Mouse (Mus musculus) midbrain, embryonic 14.5 days (tissue): Measurements from ENCODE around the gene Wdr11. TPM values are rescaled to one million over a fixed set of nuclear protein-coding genes. Genes with fewer than 3 reads are reported as not detected.

Experiments used
- ATAC-seq: fragments of 200-750 bp; cut with Nextera tagmentation; 2 replicates; pipeline ENCODE4 v1.8.0; 2017; ENCODE audit warnings: moderate number of reproducible peaks, moderate library complexity; ENCODE audit not compliant: low FRiP score, low TSS enrichment
- DNase-seq: peaks from one replicate; pipeline ENCODE4 v3.0.0-alpha.2; 2015
- H3K27ac ChIP-seq: fragments of 300-500 bp; sonication (generic); replicated peaks from 2 replicates; pipeline ENCODE4 v1.5.1; 2014; ENCODE audit warnings: mild to moderate bottlenecking, low read depth, low read length, moderate library complexity
- H3K27me3 ChIP-seq: fragments of 300-500 bp; sonication (generic); 2 replicates; pipeline ENCODE4 v1.6.1; 2014; ENCODE audit warnings: low read length, control low read depth, mixed read lengths; ENCODE audit not compliant: control insufficient read depth, insufficient read depth
- H3K36me3 ChIP-seq: fragments of 300-500 bp; sonication (generic); 2 replicates; pipeline ENCODE4 v1.6.1; 2014; ENCODE audit warnings: low read length, control low read depth; ENCODE audit not compliant: control insufficient read depth, insufficient read depth
- H3K4me1 ChIP-seq: fragments of 300-500 bp; sonication (generic); 2 replicates; pipeline ENCODE4 v1.6.1; 2014; ENCODE audit warnings: mild to moderate bottlenecking, antibody characterized with exemption, low read length, control low read depth; ENCODE audit not compliant: control insufficient read depth, insufficient read depth
- H3K4me2 ChIP-seq: fragments of 300-500 bp; sonication (generic); 2 replicates; pipeline ENCODE4 v1.6.1; 2014; ENCODE audit warnings: mild to moderate bottlenecking, low read length, moderate library complexity
- H3K4me3 ChIP-seq: fragments of 300-500 bp; sonication (generic); replicated peaks from 2 replicates; pipeline ENCODE4 v1.5.1; 2014; ENCODE audit warnings: low read depth, low read length
- H3K9ac ChIP-seq: fragments of 300-500 bp; sonication (generic); replicated peaks from 2 replicates; pipeline ENCODE4 v1.6.1; 2014; ENCODE audit warnings: mild to moderate bottlenecking, low read length, moderate library complexity
- H3K9me3 ChIP-seq: fragments of 300-500 bp; sonication (generic); 2 replicates; pipeline ENCODE4 v1.6.1; 2016; ENCODE audit warnings: low read length, control low read depth, mixed read lengths; ENCODE audit not compliant: control insufficient read depth
- WGBS: fragments of 180-500 bp; shearing (Covaris S2); extraction: QIAGEN DNeasy Blood & Tissue Kit; methylation state at CpG from one replicate; pipeline ENCODE4 v1.1.7; 2014; 5-methylcytosine and 5-hydroxymethylcytosine counted together
- polyA plus RNA-seq: library from polyadenylated mRNA; unstranded; fragments of >200 nt; fragmentation: Nextera tagmentation; extraction: Ambion mirVana; gene quantifications from 2 replicates; pipeline ENCODE4 v1.2.1, GENCODE M21; 2014

Gene Wdr11
- polyA plus RNA-seq, 1 experiment from 2014 or later = 41.3 TPM

DNA sequence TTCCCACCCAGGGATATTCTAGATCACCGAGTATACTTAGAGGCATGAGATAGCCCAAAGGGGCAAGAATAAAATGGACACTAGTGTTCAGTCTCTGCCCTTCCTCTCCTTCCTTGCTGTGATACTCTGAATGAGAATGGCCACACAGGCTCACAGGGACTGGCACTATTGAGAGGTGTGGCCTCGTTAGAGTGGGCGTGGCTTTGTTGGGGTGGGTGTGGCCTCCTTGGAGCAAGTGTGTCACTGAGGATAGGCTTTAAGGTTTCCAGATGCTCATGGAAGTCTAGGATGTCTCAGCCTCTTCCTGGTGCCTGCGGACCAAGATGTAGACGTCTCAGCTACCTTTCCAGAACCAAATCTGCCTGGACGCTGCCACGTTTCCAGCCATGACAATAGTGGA, 56.1 kb downstream of the Wdr11 start:
- ATAC-seq = no peak
- DNase-seq = no peak

DNA sequence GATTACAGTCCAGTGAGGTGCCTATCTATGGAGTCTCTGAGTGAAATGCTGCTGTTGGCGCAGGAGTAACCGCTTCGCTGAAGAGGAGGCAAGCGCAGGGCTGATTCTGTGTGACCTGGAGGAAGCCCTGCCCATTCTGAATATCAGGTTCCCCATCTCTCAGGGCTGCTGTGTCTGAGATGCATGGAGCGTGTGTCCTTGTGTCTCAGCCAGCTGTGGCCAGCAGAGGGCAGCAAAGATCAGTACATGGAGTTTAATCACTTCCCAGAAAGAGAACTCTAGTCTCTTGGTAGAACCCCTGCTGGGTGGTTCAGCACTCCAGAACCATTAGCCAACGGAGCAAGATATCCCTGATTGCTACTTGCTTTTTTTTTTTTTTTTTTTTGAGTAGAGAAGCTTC, 57.3 kb downstream of the Wdr11 start:
- DNase-seq (peak; percentile 96), ATAC-seq (peak; percentile 43; the same call in 1 of the 2 replicates)
- Histone ChIP-seq H3K4me2 (no peak overlapping the region), H3K9ac (no peak overlapping the region), H3K27ac (no peak overlapping the region), H3K27me3 (0 out of 2 replicates have a peak, but pooled peaks cover 6% of the 10 kb centered on the region), H3K4me3 (no peak overlapping the region), H3K4me1 (0 out of 2 replicates have a peak, but pooled peaks cover 5% of the 10 kb centered on the region), H3K36me3 (no peaks in the 10 kb centered on the region), H3K9me3 (no peaks in the 10 kb centered on the region)
- WGBS = 5% methylated on average over 6 of the region's 6 CpGs

More for the DNA sequence above, 56.1 kb downstream of the Wdr11 start:
- H3K27ac ChIP-seq = no peak overlapping the region
- H3K36me3 ChIP-seq = no peaks in the 10 kb centered on the region
- WGBS = 76% methylated on average over 7 of the region's 7 CpGs
- H3K9me3 ChIP-seq = no peaks in the 10 kb centered on the region
- no peak overlapping the region for H3K4me3 ChIP-seq
- 0 out of 2 replicates have a peak, but pooled peaks cover 6% of the 10 kb centered on the region for H3K27me3 ChIP-seq
- H3K4me1 ChIP-seq = 0 out of 2 replicates have a peak, but pooled peaks cover 5% of the 10 kb centered on the region
- no peak overlapping the region for H3K9ac ChIP-seq
- no peak overlapping the region for H3K4me2 ChIP-seq

DNA sequence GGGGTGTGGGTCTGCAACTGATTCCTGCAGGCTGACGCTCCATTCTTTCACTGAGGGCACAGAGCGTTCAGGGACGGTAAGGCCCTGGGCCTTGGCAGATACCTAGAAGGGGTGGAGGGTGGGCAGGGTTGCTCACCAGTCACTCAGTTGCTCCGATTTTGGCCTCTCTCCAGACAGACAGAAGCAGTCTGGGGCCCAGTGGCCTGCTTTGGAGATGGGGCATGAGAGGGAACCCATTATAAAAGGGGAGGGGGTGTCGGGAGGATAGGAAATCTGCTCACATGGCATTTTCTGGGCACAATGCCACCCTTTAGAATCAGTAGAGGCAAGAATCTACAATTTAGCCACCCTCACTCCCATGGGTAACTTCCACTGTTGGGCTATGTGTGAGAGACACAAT, 59.1 kb downstream of the Wdr11 start:
- no peak overlapping the region for H3K27ac ChIP-seq
- no peak overlapping the region for H3K4me2 ChIP-seq
- H3K4me3 ChIP-seq = no peak overlapping the region
- no peaks in the 10 kb centered on the region for H3K36me3 ChIP-seq
- H3K27me3 ChIP-seq = 0 out of 2 replicates have a peak, but pooled peaks cover 11% of the 10 kb centered on the region
- DNase-seq = peak; percentile 60
- H3K4me1 ChIP-seq = peaks cover 16% of the 10 kb centered on the region
- no peak overlapping the region for H3K9ac ChIP-seq
- no peak for ATAC-seq
- H3K9me3 ChIP-seq = no peaks in the 10 kb centered on the region
- WGBS = 79% methylated on average over 5 of the region's 5 CpGs

DNA sequence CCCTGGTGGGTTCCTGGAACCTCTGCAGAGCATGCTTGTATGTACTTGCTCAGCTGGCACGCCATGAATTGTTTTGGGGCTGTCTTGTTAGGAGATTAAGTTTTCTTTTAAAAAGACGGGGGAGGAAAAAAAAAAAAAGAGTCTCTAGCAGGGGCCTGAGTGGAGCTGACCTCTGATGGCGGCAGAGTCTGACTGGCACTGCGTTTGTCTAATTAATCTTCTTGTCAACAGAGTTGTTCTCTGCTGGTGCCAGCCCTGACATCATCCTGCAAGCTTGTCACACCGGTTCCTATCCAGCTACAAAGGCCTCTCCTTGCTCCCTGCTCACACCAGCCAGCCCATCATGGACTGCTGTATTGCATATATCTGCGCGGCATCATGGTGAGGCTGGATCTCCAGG, 60.1 kb downstream of the Wdr11 start:
- no peak overlapping the region for H3K9ac ChIP-seq
- no peaks in the 10 kb centered on the region for H3K36me3 ChIP-seq
- H3K4me3 ChIP-seq = no peak overlapping the region
- peaks cover 18% of the 10 kb centered on the region; the same call in 1 of the 2 replicates for H3K27me3 ChIP-seq
- no peaks in the 10 kb centered on the region for H3K9me3 ChIP-seq
- no peak for DNase-seq
- H3K27ac ChIP-seq = no peak overlapping the region
- H3K4me1 ChIP-seq = peaks cover 18% of the 10 kb centered on the region
- H3K4me2 ChIP-seq = no peak overlapping the region
- 31% methylated on average over 7 of the region's 7 CpGs for WGBS
- no peak for ATAC-seq

DNA sequence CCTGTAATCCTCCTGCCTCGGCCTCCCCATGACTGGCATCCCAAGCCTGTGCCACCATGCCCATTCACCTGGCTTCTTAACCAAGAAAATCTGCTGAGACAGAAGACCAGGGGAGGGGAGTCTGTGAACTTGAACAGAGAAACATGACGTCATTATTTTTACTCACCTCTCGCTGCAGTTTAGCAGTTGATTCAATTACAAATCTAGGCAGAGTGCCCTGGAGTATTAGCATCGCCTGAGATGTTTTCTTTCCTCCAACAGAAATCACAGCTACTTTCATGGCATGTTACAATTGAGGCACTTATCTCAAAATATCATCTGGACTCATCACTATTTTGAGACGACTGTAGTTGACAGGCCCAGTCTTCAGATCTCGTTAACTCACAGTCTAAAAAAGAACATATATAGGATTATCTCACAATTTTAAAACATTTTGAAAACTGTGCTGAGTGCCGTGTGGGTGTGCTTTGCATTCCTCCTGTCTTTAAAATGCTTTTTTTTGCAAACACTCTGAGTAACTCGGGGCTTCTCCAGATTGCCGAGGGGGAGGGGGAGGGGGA, 61.3 kb downstream of the Wdr11 start:
- Histone ChIP-seq H3K27ac (no peak overlapping the region), H3K4me2 (no peak overlapping the region), H3K9me3 (no peaks in the 10 kb centered on the region), H3K4me1 (peaks cover 18% of the 10 kb centered on the region), H3K4me3 (no peak overlapping the region), H3K36me3 (no peaks in the 10 kb centered on the region), H3K9ac (no peak overlapping the region), H3K27me3 (peaks cover 18% of the 10 kb centered on the region; the same call in 1 of the 2 replicates)
- ATAC-seq = no peak
- 46% methylated on average over 9 of the region's 9 CpGs for WGBS
- DNase-seq = no peak

GRCm38 (mm10) chr7:129653791-129654271, 62.2 kb downstream of the Wdr11 start:
- H3K27ac ChIP-seq = no peak overlapping the region
- 10% methylated on average over 11 of the region's 11 CpGs for WGBS
- H3K4me2 ChIP-seq = 0 out of 2 replicates have a peak overlapping the region, but pooled peaks have one; percentile 15
- peak; percentile 88 for DNase-seq
- H3K4me3 ChIP-seq = no peak overlapping the region
- H3K9ac ChIP-seq = no peak overlapping the region
- peaks cover 21% of the 10 kb centered on the region for H3K4me1 ChIP-seq
- H3K27me3 ChIP-seq = peaks cover 18% of the 10 kb centered on the region; the same call in 1 of the 2 replicates
- no peaks in the 10 kb centered on the region for H3K9me3 ChIP-seq
- ATAC-seq = no peak; the same call in 1 of the 2 replicates
- H3K36me3 ChIP-seq = no peaks in the 10 kb centered on the region

DNA sequence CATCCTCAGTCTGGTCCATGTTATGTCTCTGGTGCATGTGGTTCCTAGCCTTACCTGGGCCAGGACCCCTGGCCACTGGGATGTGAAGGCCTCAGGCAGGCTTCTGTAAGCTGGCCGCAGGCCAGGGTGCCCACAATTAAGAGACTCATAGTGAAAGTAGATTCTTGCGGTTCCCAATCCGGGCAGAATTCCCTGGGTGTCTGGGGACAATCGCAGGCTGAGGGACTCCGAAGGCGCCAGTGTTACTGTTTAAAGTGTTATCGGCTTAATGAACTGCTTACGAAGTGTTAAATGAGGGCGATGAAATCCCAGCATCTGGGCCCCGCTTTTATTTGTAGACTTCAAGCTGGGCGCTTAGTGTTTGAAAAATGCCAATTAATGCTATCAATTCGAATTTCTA, 63.3 kb downstream of the Wdr11 start:
- H3K4me2 ChIP-seq = no peak overlapping the region
- H3K9me3 ChIP-seq = no peaks in the 10 kb centered on the region
- no peak overlapping the region for H3K4me3 ChIP-seq
- peaks cover 21% of the 10 kb centered on the region for H3K4me1 ChIP-seq
- 29% methylated on average over 12 of the region's 12 CpGs for WGBS
- DNase-seq = peak; percentile 46
- H3K27ac ChIP-seq = no peak overlapping the region
- no peaks in the 10 kb centered on the region for H3K36me3 ChIP-seq
- no peak for ATAC-seq
- H3K9ac ChIP-seq = no peak overlapping the region; the same call in 1 of the 2 replicates
- peaks cover 18% of the 10 kb centered on the region; the same call in 1 of the 2 replicates for H3K27me3 ChIP-seq

GRCm38 (mm10) chr7:129655604-129656226, 64.1 kb downstream of the Wdr11 start:
- no peak for DNase-seq
- H3K27me3 ChIP-seq = peaks cover 18% of the 10 kb centered on the region; the same call in 1 of the 2 replicates

More at GRCm38 (mm10) chr7:129655604-129656226, 64.1 kb downstream of the Wdr11 start:
- no peak overlapping the region for H3K9ac ChIP-seq
- no peak overlapping the region for H3K4me2 ChIP-seq
- H3K4me1 ChIP-seq = peaks cover 21% of the 10 kb centered on the region
- 22% methylated on average over 14 of the region's 14 CpGs for WGBS
- H3K36me3 ChIP-seq = no peaks in the 10 kb centered on the region
- no peak for ATAC-seq
- no peak overlapping the region for H3K27ac ChIP-seq
- H3K4me3 ChIP-seq = no peak overlapping the region
- H3K9me3 ChIP-seq = no peaks in the 10 kb centered on the region
